Mouse (Mus musculus) brown adipose tissue, adult 24 weeks (tissue): Measurements from ENCODE around the gene Ccdc122. TPM values are rescaled to one million over a fixed set of nuclear protein-coding genes. Genes with fewer than 3 reads are reported as not detected.
A peak's percentile ranks its signal among the peaks of the same experiment; 100 is the strongest.

Experiments
- H3K27ac ChIP-seq: fragments of 200-500 bp; replicated peaks from 2 replicates; pipeline ENCODE4 v1.5.1; 2012; ENCODE audit warnings: low read depth, mild to moderate bottlenecking, low read length
- H3K4me1 ChIP-seq: fragments of 200-500 bp; 2 replicates; pipeline ENCODE4 v1.6.1; 2012; ENCODE audit warnings: low read length, mixed read lengths; ENCODE audit not compliant: control insufficient read depth, insufficient read depth, insufficient read length
- H3K4me3 ChIP-seq: fragments of 200-500 bp; 2 replicates; pipeline ENCODE4 v1.5.1; 2012; ENCODE audit warnings: low read depth, mild to moderate bottlenecking, low read length, moderate library complexity; ENCODE audit not compliant: insufficient read depth
- polyA plus RNA-seq: library from polyadenylated mRNA; stranded (reverse); fragments of >200 nt; gene quantifications from 2 replicates; pipeline ENCODE4 v1.2.4, GENCODE M21; 2012; ENCODE audit not compliant: missing spikeins, insufficient read depth, insufficient read length

Gene Ccdc122
- polyA plus RNA-seq, 1 experiment, result 16.3 TPM

- no peak overlapping the region for H3K27ac ChIP-seq
- H3K4me3 ChIP-seq, result peak overlapping the region; percentile 61
Measured at GRCm38 (mm10) chr14:77156911-77157504, 120.4 kb downstream of the Ccdc122 start.

DNA sequence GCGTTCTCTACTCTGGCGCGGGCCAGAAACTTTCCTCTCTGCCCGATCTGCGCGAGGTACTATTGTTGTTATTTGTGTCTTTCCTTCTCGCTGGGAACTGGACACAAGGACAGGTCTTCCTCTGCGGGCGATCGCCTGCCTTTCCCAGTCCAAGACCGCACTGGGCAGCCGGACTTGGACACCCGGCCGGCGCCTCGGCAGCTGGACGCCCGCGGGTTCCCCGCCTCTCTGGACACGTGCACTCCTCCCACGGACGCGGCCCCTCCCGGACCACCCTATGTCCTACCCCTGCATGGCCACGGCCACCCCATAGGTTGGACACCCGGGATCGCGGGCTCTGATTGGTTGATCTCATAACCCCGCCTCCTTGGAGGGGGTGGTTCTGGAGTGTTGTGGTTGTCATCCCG, 120.9 kb downstream of the Ccdc122 start:
- H3K4me3 ChIP-seq, result peak overlapping the region; percentile 61
- no peaks in the 10 kb centered on the region; the same call in 1 of the 2 replicates for H3K4me1 ChIP-seq
- no peak overlapping the region for H3K27ac ChIP-seq

More at GRCm38 (mm10) chr14:77156911-77157504, 120.4 kb downstream of the Ccdc122 start:
- H3K4me1 ChIP-seq, result no peaks in the 10 kb centered on the region; the same call in 1 of the 2 replicates

GRCm38 (mm10) chr14:77159397-77159796, 122.8 kb downstream of the Ccdc122 start:
- H3K4me1 ChIP-seq, result no peaks in the 10 kb centered on the region; the same call in 1 of the 2 replicates
- no peak overlapping the region for H3K27ac ChIP-seq
- no peak overlapping the region for H3K4me3 ChIP-seq

Other genes starting within 250 kb of the Ccdc122 start
- 4.5 and 6.7 TPM in 2 replicates for gene Lacc1, start 132 bp downstream of the Ccdc122 start, polyA plus RNA-seq
- 0.71 and 0.88 TPM in 2 replicates for gene Enox1, start 120.0 kb downstream of the Ccdc122 start, polyA plus RNA-seq